Mouse (Mus musculus) right cerebral cortex, postnatal 14 days (tissue): ENCODE results near the gene Zfp948.
"Not testable (repeated sequence)": the region's sequence is repeated elsewhere in the genome, so short reads cannot be mapped to it uniquely, and the experiment has no call there.

Experiments used
- DNase-seq: peaks from one replicate; pipeline ENCODE4 v3.0.0; 2022

Gene Zfp948

DNA sequence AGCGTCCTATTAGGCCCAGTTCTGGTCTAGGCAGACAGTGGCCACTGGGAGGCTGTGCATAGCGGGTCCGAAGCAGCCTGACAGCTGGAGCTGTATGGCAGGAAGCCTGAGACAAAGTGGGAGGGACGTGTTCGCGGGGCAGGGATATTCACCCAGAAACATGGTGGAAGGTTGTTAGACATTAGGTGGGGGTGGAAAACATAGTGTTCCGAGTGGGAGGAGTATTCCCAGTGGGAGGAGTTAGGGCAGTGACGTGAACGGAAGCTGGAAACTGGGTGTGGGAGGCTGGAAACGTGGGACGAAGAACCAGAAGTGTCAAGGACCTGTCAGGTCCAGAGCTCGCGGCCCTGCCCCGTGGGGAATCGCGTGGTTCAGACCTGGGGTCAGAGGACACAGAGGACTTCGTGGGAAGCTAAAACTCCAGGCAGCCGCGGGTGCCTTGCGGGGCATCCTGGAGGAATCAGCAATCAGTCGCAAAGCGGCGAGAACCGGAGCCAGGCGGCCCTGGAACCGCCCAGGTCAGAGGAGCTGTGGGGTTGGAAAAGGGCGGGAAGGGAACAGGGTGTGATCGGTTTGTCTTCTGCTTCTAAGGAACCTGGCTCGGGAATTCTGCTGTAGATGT is at the start of gene Zfp948:
Zfp948 (plus strand) TSS at position 281 of the 622 bp plus-strand sequence.
- peak; percentile 64 for DNase-seq

DNA sequence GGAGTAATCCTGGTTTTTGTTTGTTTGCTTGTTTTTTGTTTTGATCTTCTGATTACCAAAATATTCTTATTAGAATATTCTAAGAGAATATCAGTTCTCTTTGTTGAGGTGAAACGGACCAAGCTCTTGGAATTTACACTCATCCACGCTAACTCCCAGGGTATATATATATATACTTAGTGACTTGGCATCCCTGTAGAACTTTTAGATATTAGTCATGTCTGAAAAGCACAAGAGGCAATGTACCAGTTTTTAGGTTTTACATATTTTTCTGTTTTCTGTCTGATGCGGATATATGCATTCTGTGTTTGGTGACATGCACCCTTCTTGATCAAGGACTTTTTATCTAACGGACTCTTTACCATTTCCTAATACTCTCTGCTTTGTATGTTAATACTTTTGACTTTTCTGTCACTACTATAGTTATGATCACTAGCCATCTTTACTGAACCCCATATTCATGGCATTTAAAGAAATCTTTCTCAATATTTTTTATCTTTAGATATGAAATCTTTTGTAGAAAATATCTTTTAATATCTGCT is 49.6 kb upstream of the Zfp948 start:
- no peak for DNase-seq

DNA sequence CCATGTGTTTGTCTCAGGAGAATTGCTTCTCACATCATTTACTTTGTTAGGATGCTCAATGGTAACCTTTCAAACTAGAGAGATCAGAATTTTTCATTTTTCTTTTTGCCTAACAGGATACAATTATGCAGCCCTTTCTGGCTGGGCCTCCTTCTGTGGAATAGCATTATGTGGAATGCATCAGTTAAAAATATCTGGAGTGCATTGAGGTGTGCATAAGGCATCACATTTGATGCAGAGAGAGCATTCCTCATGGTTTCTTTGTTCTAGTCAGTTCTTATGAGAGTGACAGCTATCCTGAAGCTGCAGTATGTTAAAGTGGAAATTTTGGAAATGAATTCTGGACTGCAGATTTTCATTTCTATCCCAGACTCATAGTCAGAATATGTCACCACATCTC is 40.5 kb upstream of the Zfp948 start:
- DNase-seq: no peak

DNA sequence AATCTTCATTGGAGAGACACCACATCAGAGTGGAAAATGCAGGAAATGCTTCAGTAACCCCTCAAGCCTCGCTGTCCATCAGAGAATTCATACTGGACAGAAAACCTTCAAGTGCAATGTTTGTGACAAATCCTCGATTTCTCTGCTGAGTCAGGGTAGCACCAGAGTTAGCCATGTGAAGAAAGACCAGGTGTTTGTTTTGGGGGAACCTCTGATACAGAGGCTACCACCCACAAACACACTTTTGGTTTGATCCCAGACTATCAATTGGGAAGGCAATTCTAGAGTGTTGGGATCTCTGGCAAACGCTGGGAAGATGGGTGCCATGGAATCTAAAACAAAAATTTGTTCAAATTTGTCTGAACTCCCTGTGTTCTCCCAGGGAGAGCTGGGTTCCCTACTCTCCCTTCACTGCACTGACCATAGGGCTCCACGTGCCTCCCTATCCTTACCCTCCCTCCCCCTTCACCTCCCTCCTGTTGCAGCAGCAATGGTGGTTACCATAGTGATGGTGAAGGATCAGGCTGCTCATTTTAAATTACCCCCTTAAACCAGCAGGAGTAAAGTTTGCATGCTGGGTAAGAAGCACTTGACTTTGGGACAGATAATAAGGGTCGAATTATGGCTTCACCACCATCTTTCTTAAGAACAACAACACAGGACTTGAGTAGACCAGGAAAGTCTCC is 36.0 kb upstream of the Zfp948 start:
- no peak for DNase-seq

DNA sequence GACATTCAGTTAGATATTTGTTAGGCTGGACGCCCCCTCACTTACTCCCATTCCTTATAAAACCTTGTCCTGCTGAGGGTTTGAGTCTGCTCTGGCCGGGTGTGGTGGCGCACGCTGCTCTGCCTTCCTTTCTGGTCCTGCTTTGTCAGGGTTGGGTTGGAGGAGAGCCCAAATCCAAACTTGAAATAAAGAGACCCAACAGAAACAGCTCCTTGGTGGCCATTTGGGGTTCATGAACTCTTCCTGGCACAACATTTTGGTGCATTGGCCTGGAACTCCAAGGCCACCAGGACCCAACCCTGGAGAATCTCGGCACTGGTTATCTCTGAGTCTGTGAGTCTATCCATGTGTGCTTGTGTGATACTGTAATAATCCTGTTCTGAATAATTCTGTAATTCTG is 35.2 kb upstream of the Zfp948 start:
- peak; percentile 5 for DNase-seq

DNA sequence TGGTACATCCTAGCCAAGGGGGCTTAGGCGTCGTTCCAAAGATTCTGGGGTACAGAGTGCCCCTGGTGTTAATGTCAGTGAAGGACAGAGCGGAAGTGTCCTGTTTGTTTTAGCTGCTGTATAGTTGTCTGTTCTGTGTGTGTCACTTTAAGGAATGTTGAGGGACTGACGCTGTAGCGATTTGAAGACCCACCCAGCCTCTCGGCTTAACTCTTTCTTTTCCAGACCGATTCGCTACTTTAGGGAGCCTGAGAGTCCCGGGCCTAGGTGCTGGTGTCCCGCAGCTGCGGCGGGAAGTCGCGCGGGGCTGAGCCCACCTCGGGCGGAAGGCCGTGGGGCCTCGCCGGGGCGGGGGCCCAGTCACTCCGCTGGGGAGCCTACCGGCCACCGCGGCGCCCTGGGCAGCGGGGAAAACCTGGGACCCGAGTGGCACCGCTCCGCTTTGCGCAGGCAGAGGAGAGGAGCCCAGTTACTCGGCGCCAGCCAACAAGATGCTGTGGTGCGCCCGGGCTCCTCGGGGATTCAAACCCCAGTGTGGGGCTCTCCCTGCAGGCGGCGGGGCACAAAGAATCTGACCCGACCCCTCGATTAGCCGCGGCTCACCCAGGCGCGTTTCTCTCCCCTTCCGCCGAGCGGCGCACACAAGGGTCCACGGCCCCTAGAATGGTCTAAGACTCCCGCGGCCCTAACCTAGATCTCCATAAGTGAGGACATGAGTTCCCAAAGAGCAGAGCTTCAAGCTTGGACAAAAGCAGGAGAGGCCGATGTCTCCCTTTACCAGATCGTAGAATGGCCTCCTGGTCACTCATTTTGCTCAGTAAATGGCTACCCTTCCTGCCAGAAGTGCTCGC is 34.5 kb upstream of the Zfp948 start:
- DNase-seq: peak; percentile 62

DNA sequence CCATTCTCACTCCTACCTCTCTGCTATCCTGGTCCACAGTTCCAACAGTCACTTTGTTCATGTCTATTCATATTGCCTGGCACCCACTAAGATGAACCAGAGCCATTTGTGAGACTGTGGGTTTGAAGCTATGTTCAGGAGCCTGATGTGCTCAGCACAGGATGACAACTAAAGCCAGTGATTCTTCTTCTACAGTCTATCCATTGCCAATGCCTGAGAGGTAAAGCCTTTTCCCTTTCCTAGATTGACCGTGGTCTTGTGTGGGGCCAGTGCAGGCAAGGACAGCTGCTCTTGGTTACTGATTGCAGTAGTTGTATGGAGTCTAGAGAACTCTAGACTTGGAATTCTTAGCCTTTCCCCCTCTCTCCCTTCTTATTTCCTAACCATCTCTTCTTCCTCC is 32.8 kb upstream of the Zfp948 start:
- no peak for DNase-seq

DNA sequence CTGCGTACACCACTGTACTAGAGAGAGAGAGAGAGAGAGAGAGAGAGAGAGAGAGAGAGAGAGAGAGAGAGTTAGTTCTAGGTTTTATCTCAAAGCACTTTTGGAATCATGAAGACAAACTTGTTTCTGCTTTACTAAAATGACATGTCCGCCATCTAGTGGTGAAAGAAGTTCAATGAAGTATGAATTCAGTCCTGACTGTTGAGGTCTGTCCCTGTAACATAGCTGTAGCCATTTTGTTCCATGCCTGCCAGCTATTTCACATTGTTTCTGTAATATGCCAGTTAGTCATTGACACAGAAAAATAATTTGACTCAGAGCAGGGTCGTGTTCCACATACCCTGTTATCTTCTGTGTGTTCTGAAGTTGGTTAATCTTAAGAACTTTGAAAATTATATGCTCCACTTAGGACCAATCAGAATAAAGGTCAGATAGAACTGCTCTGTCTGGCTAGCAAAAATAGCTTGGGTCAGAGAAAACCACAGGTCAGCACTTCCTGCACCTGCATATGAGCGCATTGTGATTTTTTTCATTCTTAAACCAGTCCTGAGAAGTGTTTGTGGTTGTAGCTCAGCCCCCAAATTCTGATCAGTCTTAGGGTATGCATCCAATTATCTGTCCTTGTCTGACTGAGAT is 32.2 kb upstream of the Zfp948 start:
- no peak for DNase-seq

DNA sequence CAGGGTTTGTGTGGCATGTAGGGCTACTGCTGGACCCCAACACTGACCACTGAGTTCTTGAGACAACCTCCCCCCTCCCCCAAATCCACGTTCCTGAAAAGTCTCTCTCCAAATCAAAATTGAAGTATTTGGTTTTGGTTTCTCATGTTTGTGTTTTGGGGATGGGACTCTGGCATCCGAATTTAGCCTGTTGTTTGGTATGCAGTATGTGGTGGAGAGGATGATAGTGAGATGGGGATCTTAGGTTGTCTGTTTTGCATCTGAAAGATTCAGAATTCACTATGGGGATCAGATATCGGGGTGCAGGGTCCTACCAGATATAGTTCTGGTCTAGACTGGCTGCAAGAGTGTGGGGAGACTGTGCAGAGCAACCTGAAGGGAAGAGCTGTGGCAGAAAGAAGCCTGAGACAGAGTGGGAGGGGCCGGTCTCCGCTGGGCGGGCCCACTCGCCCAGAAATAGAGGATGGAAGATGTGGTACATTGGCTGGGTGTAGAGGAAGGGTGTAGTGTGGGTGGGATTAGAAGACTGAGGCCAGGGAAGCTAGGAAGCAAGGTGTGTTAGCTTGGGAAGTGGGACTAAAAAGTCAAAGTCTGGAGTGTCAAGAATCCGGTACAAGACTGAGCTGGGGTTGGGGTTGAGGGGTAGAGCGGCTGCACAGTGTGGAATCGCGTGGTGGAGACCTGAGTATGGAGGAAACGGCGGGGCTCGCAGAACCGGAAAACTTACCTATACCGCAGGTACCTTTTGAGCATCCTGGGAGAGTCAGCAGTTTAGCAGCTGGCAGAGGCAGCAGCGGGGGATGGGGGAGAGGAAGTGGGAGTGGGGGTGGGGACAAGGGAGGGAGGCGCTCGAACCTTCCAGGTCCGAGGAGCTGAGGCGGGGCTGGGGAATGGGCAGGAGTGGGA is 31.5 kb upstream of the Zfp948 start, which contains the start of gene Zfp52:
Zfp52 (plus strand) TSS at position 444 of the 906 bp plus-strand sequence.
- DNase-seq: peak; percentile 47

DNA sequence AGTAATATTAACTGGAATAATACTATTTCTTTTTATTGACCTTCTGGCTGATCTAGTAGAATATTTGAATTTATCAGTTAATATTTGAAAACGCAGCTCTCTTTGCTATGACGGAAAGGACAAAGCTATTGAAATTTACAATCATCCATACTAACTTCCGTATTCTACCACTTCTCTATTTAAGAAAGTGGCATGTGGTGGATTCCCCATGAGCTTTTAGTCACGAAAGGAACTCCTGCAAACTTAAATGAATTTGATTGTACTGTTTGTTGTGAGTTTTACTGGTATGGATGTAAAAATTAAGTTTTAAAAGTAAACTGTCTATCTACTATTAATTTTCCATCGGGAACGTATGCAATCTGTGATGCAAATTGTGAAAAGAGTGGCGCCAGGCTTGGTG is 30.7 kb upstream of the Zfp948 start:
- no peak for DNase-seq

DNA sequence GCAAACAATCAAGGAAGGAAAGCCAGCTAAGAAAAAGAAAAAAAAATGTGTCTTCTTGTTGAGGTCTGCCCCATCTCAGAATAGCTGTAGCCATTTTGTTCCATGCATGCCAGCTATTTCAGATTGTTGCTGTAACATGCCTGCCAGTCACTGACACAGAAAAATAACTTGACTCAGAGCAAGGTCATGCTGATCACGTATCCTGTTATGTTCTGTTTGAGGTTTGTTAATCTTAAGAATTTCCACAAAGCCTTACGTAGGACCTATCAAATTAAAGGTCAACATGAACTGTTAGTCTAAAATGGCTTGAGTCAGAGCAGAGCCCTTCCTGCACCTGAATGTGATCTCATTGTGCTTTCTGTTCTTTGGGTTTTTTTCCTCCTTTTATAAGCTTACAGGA is 30.1 kb upstream of the Zfp948 start:
- DNase-seq: no peak

DNA sequence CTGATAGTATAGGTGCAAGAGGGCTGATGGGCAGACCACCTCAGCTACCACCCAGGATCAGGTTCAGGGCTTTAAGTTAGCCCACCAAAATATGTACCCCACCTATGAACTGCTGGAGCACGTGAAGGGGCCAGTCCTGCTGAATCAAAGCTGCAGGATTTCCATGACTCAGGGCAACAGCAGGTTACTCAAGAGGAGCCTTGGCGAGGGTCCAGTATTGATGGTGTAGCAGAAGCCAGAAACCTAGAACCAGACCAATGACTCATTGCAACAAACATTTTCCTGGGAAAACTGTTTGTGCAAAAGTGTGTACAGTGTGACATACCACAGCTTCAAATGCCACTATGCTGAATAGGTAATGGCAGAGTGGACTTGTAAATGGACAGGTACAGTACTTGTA is 9.0 kb upstream of the Zfp948 start:
- DNase-seq: no peak

DNA sequence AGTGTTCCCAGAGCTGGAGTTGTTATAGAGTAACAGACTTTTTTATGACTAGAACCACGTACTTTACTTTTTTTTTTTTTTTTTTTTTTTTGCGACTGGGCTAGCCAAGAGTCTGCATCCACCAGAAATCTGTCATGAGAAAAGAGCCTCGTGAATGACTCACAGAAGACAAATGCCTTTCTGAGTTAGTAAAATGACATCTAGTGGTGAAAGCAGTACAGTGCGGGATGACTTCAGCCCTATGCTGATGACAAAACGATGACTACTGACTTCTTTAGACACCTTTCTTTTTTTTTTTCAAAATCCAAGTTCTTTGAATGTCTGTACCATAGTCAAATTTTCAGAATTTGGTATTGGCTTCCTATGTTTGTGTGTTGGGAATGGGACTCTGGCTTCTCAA is 588 bp upstream of the Zfp948 start:
- no peak for DNase-seq

DNA sequence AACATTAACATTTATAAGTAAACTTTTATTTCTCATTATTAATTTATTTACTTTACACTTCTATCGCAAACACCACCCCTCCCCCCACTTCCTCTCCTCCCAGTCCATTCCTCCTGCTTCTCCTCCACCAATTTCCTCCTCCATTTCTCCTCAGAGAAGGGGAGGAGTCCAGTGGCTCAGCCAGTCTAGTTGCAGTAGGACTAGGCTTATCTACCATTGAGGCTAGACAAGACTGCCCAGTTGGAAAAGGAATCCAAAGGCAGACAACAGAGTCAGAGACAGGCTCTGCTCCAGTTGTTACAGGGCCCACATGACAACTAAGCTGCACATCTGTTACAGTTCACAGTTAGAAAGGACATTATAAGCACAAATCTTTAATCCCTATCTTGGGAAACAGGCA is 888 bp downstream of the Zfp948 start:
- peak; percentile 16 for DNase-seq

DNA sequence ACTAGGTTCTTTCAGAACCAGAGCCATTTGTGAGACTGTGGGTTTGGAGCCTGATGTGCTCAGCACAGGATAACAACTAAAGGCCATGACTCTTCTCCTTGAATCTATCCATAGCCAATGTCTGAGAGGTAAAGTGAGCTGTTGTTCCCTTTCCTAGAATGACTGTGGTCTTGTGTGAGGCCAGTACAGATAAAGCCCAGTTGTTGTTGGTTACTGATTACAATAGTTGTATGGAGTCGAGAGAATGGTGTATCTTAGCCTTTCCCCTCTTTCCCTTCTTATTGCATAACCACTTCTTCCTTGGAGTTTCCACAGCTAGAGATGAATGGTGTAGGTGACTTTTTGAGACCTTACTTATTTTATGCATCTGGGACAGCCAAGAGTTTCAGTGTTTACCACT is 12.3 kb downstream of the Zfp948 start:
- DNase-seq: no peak

DNA sequence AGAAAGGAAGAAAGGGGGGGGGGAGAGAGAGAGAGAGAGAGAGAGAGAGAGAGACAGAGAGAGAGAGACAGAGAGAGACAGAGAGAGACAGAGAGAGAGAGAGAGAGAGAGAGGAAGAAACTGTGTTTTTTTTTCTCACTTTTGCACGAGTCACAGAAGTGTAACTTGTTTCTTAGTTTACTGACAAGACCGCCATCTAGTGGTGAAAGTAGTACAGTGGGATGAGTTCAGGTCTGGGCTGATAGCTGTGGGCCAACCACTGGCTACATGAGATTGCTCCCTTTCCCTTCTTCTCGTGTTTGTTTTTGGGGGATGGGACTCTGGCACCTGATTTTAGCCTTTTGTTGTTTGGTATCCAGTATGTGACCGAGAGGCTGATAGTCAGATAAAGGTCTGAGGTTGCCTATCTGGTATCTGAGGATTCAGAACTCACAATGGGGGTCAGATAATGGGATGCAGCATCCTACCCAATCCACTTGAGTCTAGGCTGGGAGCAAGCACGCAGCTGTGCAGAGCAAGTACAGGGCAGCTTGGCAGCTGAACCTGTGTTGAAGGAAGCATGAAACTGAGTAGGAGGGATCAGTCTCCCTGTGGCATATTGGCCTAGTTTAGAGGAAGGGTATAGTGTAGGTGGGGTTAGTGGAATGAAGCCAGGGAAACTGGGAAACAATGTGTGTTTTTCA is 12.8 kb downstream of the Zfp948 start:
- DNase-seq: peak; percentile 11

DNA sequence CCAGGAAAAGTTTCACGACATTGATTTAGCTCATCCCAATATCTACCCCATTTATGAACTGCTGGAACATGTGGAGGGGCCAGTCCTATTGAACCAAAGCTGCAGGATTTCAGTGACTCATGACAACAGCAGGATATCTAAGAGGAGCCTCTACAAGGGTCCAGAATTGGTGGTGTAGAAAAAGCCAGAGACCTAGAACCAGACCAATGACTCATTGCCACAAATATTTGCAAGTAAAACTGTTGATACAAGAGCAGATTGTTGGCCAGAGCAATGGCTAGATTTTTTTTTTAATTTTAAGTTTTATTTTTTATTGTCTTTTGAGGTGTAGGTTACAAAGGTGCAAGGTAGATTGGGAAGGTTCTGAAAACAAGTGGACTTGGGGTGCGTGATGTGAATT is 18.7 kb downstream of the Zfp948 start:
- DNase-seq: no peak

DNA sequence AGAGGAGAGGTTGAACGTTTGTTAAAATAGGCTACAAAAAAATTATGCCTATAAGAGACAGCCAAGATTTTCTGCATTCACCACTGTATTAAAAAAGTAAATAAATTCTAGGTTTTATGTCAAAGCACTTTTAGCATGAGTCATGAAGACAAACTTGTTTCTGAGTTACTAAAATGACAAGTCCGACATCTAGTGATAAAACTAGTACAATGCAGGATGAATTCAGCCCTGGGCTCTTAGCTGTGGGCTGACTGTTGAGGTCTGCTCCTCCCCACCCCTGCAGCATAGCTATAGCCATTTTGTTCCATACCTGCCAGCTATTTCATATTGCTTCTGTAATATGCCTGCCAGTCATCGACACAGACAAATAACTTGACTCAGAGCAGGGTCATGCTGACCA is 49.5 kb downstream of the Zfp948 start:
- no peak for DNase-seq

DNA sequence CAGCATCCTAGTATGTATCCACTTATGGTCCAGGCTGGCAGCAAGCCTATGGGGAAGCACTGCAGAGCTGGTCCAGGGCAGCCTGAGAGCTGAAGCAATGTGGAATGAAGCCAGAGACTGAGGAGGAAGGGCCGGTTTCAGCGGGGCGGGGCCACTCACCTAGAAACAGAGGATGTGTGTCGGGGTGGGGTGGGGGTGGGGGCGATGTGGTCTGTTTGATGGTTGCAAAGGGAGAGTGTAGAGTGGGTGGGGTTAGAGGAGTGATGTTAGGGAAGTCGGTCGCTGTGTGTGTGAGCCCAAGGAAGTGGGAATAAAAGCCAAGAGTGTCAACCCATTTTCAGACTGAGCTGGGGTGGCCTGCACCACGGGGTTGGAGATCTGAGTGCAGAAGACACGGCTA is 50.5 kb downstream of the Zfp948 start:
- DNase-seq: no peak

DNA sequence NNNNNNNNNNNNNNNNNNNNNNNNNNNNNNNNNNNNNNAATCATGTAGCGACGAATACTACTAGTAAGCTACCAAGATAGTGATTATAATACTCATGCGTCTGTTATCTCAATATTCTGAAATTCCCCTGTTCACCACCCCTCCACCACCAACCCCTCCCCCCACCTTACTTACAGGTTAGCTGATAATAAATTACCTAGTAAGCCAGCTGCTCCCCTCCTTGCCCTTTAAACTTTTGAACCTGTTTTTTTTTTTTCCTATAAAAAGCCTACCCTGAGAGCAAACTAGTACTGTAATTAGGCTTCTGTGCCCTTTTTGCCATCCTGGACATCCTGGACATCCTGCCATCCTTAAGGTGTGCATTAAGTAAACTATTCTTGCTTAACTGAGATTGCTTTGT is 56.8 kb downstream of the Zfp948 start:
- no peak for DNase-seq

DNA sequence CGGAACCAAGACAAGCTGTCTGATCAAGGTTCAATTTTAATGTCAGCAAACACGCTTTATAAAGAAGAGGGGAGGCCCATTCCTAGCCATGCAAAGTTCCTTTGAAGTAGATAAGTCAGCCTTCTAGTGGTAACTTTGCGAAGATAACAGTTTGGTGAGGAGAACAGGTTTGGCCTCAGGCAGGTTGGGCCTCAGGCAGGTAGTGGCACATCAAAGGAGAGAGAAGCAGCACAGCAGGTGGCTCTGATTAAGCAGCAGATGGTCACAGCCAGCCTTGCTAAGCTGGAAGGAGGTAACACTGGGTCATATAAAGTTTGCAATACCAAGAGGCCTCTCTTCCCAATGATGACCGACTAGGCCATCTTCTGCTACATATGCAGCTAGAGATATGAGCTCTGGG is 69.0 kb downstream of the Zfp948 start:
- not testable (repeated sequence) for DNase-seq
